Mouse (Mus musculus) CH12.LX (cell line): ENCODE measurements around the gene Cfap300. TPM values are rescaled to one million over a fixed set of nuclear protein-coding genes. Genes with fewer than 3 reads are reported as not detected.

Experiments used
- DNase-seq: peaks from one replicate; pipeline ENCODE4 v3.0.0-alpha.2; 2013; ENCODE audit errors: extremely low read depth
- H3K27ac ChIP-seq: 2 replicates; pipeline ENCODE4 v1.5.1; 2012; ENCODE audit warnings: low read depth, mild to moderate bottlenecking, control low read depth, moderate library complexity; ENCODE audit not compliant: insufficient read depth
- H3K27me3 ChIP-seq: replicated peaks from 2 replicates; pipeline ENCODE3; 2012; ENCODE audit warnings: inconsistent platforms
- H3K36me3 ChIP-seq, 2 experiments: replicated peaks in 1 of 2; 2 replicates each; pipeline versions ENCODE3 to v1.6.1; 2012; ENCODE audit warnings: inconsistent platforms in 1 of 2, low read length in 1 of 2, mild to moderate bottlenecking in 1 of 2, mixed read lengths in 1 of 2, moderate library complexity in 1 of 2; ENCODE audit not compliant: control insufficient read depth in 1 of 2, insufficient read depth in 1 of 2
- H3K4me1 ChIP-seq, 2 experiments: 2 replicates each; pipeline ENCODE4 v1.6.1; 2012; ENCODE audit warnings: inconsistent platforms in 1 of 2, moderate library complexity in 1 of 2; ENCODE audit not compliant: insufficient read depth in 2 of 2, control insufficient read depth in 1 of 2
- H3K4me2 ChIP-seq: 2 replicates; pipeline ENCODE4 v1.6.1; 2012; ENCODE audit warnings: low read depth, mild to moderate bottlenecking, control low read depth; ENCODE audit not compliant: poor library complexity, insufficient read depth, severe bottlenecking
- H3K4me3 ChIP-seq, 3 experiments: fragments of 150-350 bp in 1 of 3; sonication (generic) in 1 of 3; replicated peaks in 1 of 3; 2 replicates each; pipeline versions ENCODE3 to v1.5.1; 2011 to 2012; ENCODE audit warnings: low read depth in 2 of 3, low read length in 2 of 3, mild to moderate bottlenecking in 2 of 3, moderate library complexity in 2 of 3, control low read depth in 1 of 3, improper control_type of control experiment in 1 of 3, inconsistent platforms in 1 of 3, mixed read lengths in 1 of 3; ENCODE audit not compliant: poor library complexity in 1 of 3
- H3K79me2 ChIP-seq: replicated peaks from 2 replicates; pipeline ENCODE4 v1.6.1; 2012; ENCODE audit warnings: mild to moderate bottlenecking, moderate library complexity; ENCODE audit not compliant: control insufficient read depth, poor library complexity, insufficient read depth, severe bottlenecking; ENCODE audit errors: extremely low read depth
- H3K9ac ChIP-seq: 2 replicates; pipeline ENCODE4 v1.6.1; 2012; ENCODE audit warnings: low read depth, mild to moderate bottlenecking, control low read depth, moderate library complexity; ENCODE audit not compliant: insufficient read depth
- H3K9me3 ChIP-seq: replicated peaks from 2 replicates; pipeline ENCODE3; 2012; ENCODE audit warnings: low read length, inconsistent platforms, mixed read lengths
- BHLHE40 ChIP-seq: IDR thresholded peaks from 2 replicates; pipeline ENCODE4 v1.6.1; 2011; ENCODE audit warnings: mild to moderate bottlenecking, low read depth, low read length, improper control_type of control experiment
- CHD1 ChIP-seq: IDR thresholded peaks from 2 replicates; pipeline ENCODE4 v1.6.1; 2012; ENCODE audit warnings: low read depth, low read length, improper control_type of control experiment, inconsistent platforms
- CTCF ChIP-seq, 2 experiments: IDR thresholded peaks in 1 of 2; conservative IDR thresholded peaks in 1 of 2; 2 replicates each; pipeline ENCODE4 v1.5.1; 2011 to 2012; ENCODE audit warnings: low read depth in 2 of 2, low read length in 2 of 2, improper control_type of control experiment in 1 of 2, inconsistent platforms in 1 of 2, mild to moderate bottlenecking in 1 of 2, moderate library complexity in 1 of 2
- EP300 ChIP-seq: IDR thresholded peaks from 2 replicates; pipeline ENCODE4 v1.6.1; 2011; ENCODE audit warnings: low read length, improper control_type of control experiment
- GABPA ChIP-seq: IDR thresholded peaks from 2 replicates; pipeline ENCODE4 v1.6.1; 2012; ENCODE audit warnings: low read depth, low read length, improper control_type of control experiment, inconsistent platforms; ENCODE audit not compliant: insufficient replicate concordance
- HCFC1 ChIP-seq: IDR thresholded peaks from 2 replicates; pipeline ENCODE4 v1.6.1; 2012; ENCODE audit warnings: low read depth, mild to moderate bottlenecking, inconsistent platforms, low read length, improper control_type of control experiment
- IRF4 ChIP-seq: IDR thresholded peaks from 2 replicates; pipeline ENCODE4 v1.6.1; 2014; ENCODE audit warnings: low read depth, mild to moderate bottlenecking, inconsistent platforms, low read length, improper control_type of control experiment
- JUND ChIP-seq: conservative IDR thresholded peaks from 2 replicates; pipeline ENCODE4 v1.6.1; 2011; ENCODE audit warnings: low read depth, low read length, improper control_type of control experiment
- MAFK ChIP-seq: IDR thresholded peaks from 2 replicates; pipeline ENCODE4 v1.6.1; 2011; ENCODE audit warnings: low read length, improper control_type of control experiment; ENCODE audit not compliant: insufficient replicate concordance
- MAX ChIP-seq: IDR thresholded peaks from 2 replicates; pipeline ENCODE4 v1.6.1; 2011; ENCODE audit warnings: low read length, improper control_type of control experiment
- MXI1 ChIP-seq: IDR thresholded peaks from 2 replicates; pipeline ENCODE4 v1.6.1; 2011; ENCODE audit warnings: mild to moderate bottlenecking, low read depth, low read length, improper control_type of control experiment
- MYC ChIP-seq: IDR thresholded peaks from 2 replicates; pipeline ENCODE4 v1.6.1; 2011; ENCODE audit warnings: low read depth, mild to moderate bottlenecking, improper control_type of control experiment, low read length
- NRF1 ChIP-seq: IDR thresholded peaks from 2 replicates; pipeline ENCODE4 v1.6.1; 2014; ENCODE audit warnings: low read depth, mild to moderate bottlenecking, inconsistent platforms, low read length, improper control_type of control experiment, moderate library complexity
- PAX5 ChIP-seq: IDR thresholded peaks from 2 replicates; pipeline ENCODE4 v1.6.1; 2012; ENCODE audit warnings: low read length, inconsistent platforms, mixed read lengths
- RAD21 ChIP-seq: IDR thresholded peaks from 2 replicates; pipeline ENCODE4 v1.6.1; 2011; ENCODE audit warnings: low read depth, mild to moderate bottlenecking, low read length, improper control_type of control experiment, moderate library complexity
- RCOR1 ChIP-seq: conservative IDR thresholded peaks from 2 replicates; pipeline ENCODE4 v1.6.1; 2012; ENCODE audit warnings: low read depth, mild to moderate bottlenecking, inconsistent platforms, low read length, improper control_type of control experiment
- SIN3A ChIP-seq: IDR thresholded peaks from 2 replicates; pipeline ENCODE4 v1.6.1; 2012; ENCODE audit warnings: low read length, improper control_type of control experiment, inconsistent platforms
- TBP ChIP-seq: conservative IDR thresholded peaks from 2 replicates; pipeline ENCODE4 v1.6.1; 2011; ENCODE audit warnings: low read depth, low read length, improper control_type of control experiment
- TCF12 ChIP-seq: IDR thresholded peaks from 2 replicates; pipeline ENCODE4 v1.6.1; 2014; ENCODE audit warnings: low read depth, mild to moderate bottlenecking, inconsistent platforms, low read length, improper control_type of control experiment
- USF1 ChIP-seq: IDR thresholded peaks from 2 replicates; pipeline ENCODE4 v1.6.1; 2014; ENCODE audit warnings: low read depth, mild to moderate bottlenecking, inconsistent platforms, low read length, improper control_type of control experiment
- ZC3H11A ChIP-seq: IDR thresholded peaks from 2 replicates; pipeline ENCODE4 v1.6.1; 2012; ENCODE audit warnings: low read depth, mild to moderate bottlenecking, inconsistent platforms, low read length, improper control_type of control experiment
- ZKSCAN1 ChIP-seq: IDR thresholded peaks from 2 replicates; pipeline ENCODE4 v1.6.1; 2012; ENCODE audit warnings: low read depth, inconsistent platforms, low read length, improper control_type of control experiment, borderline replicate concordance
- ZNF384 ChIP-seq: IDR thresholded peaks from 2 replicates; pipeline ENCODE4 v1.6.1; 2012; ENCODE audit warnings: low read depth, low read length, improper control_type of control experiment, inconsistent platforms
- dilution Hi-C: fragments of 300-500 bp; cut with MboI; formaldehyde crosslinking; loops from 2 replicates; pipeline ENCODE4 v1.14.3; 2020; ENCODE audit warnings: low sequenced_read_pairs; ENCODE audit not compliant: extremely low pct_unique_long_range_greater_than_20kb, extremely low pct_ligation_motif_present
- in situ Hi-C: fragments of 300-500 bp; cut with MboI; formaldehyde crosslinking; loops from 3 replicates; pipeline ENCODE4 v1.14.3; 2019; ENCODE audit warnings: low sequenced_read_pairs, low pct_ligation_motif_present, low pct_unique_long_range_greater_than_20kb, mixed read lengths
- polyA plus RNA-seq: library from polyadenylated mRNA; unstranded; fragments of >175 nt; gene quantifications from 2 replicates; pipeline ENCODE4 v1.2.1, GENCODE M21; 2012; ENCODE audit warnings: low read depth; ENCODE audit not compliant: insufficient read length
- total RNA-seq, 2 experiments: library from RNA; depleted of rRNA; stranded (reverse); fragments of 300-350 nt in 1 of 2; fragments of >200 nt in 1 of 2; gene quantifications; 2 replicates each; pipeline ENCODE4 v1.2.3; 2012 to 2014

Cfap300 gene
- total and polyA plus RNA-seq, 3 experiments, result 5.3 to 9.1 (median 5.5) TPM

DNA sequence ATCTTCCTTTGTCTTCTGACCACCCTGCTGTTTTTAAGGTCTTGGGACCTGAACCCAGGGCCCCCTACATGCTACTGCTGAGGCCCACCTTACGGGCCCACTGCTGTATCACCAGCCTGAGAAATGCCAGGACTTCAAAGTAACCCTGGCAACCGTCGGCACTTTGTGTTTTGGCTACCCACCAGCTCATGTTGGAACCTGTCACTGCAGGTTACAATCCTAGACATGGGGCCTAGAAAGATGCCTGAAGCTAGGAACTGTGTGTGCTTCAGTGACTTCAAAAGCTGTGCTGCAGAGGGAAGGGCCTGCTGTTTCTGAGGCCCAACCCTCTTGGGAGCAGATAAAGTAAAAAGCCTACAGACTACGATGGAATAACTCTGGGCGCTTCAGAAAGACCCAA, 9.8 kb downstream of the Cfap300 start:
- no peak for TF ChIP-seq IRF4
- no peak for TF ChIP-seq GABPA
- TF ChIP-seq MAFK, result no peak
- TF ChIP-seq BHLHE40, result no peak
- no peak for TF ChIP-seq MXI1
- no peak for TF ChIP-seq ZC3H11A
- no peak for TF ChIP-seq ZNF384
- no peak for TF ChIP-seq ZKSCAN1
- TF ChIP-seq EP300, result no peak
- no peaks in the 10 kb centered on the region for H3K36me3 ChIP-seq
- H3K27ac ChIP-seq, result no peak overlapping the region
- dilution Hi-C loops (no loop called here), in situ Hi-C loops (no loop called here)
- no peaks in the 10 kb centered on the region for H3K27me3 ChIP-seq
- H3K79me2 ChIP-seq, result 0 out of 2 replicates have a peak, but pooled peaks cover 3% of the 10 kb centered on the region
- H3K4me3 ChIP-seq, result no peak overlapping the region
- H3K9ac ChIP-seq, result no peak overlapping the region
- H3K9me3 ChIP-seq, result no peaks in the 10 kb centered on the region
- no peak overlapping the region for H3K4me2 ChIP-seq
- DNase-seq, result no peak
- no peaks in the 10 kb centered on the region for H3K4me1 ChIP-seq

DNA sequence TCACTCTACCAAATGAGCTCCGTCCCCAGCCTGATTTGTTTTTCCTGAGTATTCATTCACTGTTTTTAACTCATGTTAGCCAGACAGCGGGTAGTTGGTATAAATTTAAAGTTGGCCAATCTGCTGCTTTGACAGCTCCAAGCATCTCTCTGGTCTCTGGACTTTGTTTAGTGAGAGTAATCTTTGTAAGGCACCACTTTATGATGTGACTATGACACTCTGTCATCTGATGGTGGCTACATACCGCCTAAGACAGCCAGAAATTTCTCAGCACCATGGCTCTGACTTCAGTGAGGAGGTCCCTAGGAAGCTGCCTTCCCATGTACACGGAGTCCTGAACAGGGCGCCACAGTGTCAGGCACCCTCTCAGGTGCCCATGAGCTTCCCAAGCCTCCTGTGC, 24.0 kb downstream of the Cfap300 start:
- no peak overlapping the region for H3K9ac ChIP-seq
- no peaks in the 10 kb centered on the region for H3K36me3 ChIP-seq
- no peaks in the 10 kb centered on the region for H3K79me2 ChIP-seq
- H3K27me3 ChIP-seq, result peaks cover 2% of the 10 kb centered on the region
- no peak for TF ChIP-seq MXI1
- no peak for TF ChIP-seq SIN3A
- no peak for TF ChIP-seq ZC3H11A
- no peak for TF ChIP-seq MAFK
- no peak for TF ChIP-seq TBP
- in situ Hi-C loops (no loop called here), dilution Hi-C loops (no loop called here)
- no peak overlapping the region for H3K27ac ChIP-seq
- no peaks in the 10 kb centered on the region for H3K9me3 ChIP-seq
- DNase-seq, result no peak
- H3K4me1 ChIP-seq, result peaks cover 5 to 23% of the 10 kb centered on the region in 2 experiments; a peak in 3 of 4 replicates
- H3K4me3 ChIP-seq, result no peak overlapping the region
- no peak overlapping the region for H3K4me2 ChIP-seq

DNA sequence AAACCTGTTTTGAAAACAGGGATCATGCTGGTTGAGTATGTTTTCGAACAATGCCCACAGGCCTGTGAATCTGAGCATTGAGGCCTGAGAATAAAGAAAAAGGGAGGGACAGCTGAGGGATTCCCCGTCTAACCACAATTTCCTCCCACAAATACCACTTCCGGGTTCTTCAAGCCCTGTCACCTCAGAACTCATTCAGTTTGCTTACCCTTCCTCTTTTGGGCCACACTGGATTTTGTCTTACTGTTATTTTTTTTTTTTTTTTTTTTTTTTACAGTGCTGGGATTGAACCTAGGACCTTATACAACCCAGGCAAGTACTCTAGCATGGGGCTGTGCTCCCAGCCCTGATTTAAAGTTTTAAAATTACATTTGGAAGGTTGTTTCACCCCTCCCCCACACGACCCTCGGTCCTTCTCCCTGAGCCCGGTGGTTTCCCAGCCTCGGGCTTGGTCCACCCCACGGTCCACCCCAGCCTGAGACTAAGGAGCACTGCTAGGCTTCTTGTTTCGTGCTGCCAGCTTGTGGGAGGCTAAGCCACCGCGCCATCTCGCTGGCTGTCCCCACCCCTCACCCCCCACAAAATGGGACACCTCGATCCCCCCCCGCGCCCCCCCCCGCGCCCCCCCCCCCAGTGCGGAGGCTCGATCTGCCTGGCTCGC, 25.2 kb downstream of the Cfap300 start:
- in situ Hi-C loops, result no loop called here
- TF ChIP-seq JUND, result peak; percentile 59; the same call in 1 of the 2 replicates
- TF ChIP-seq MAX, result 0 out of 2 replicates have a peak, but pooled peaks have one; percentile 35
- TF ChIP-seq GABPA, result no peak
- TF ChIP-seq TBP, result no peak
- peak; percentile 51; the same call in 1 of the 2 replicates for TF ChIP-seq BHLHE40
- TF ChIP-seq RCOR1, result peak; percentile 82
- TF ChIP-seq MYC, result peak; percentile 62
- TF ChIP-seq CTCF (conservative IDR thresholded peaks at IDR 0.05 in 1 of 2, IDR thresholded peaks at IDR 0.05 in 1 of 2; ENCODE audit: low read depth in 2 of 2, low read length in 2 of 2), result no peak
- TF ChIP-seq USF1, result no peak
- no peak for TF ChIP-seq PAX5
- peak; percentile 96 for TF ChIP-seq EP300
- no peak; the same call in 1 of the 2 replicates for TF ChIP-seq ZKSCAN1
- no peak; the same call in none of the 2 replicates for TF ChIP-seq RAD21
- peak; percentile 61; the same call in 1 of the 2 replicates for TF ChIP-seq SIN3A
- TF ChIP-seq HCFC1, result 0 out of 2 replicates have a peak, but pooled peaks have one; percentile 16
- no peak for TF ChIP-seq CHD1
- TF ChIP-seq TCF12, result peak; percentile 65
- no peak for TF ChIP-seq NRF1

More for the DNA sequence above, 25.2 kb downstream of the Cfap300 start:
- peak overlapping the region in 1 of 3 experiments; percentile 23 for H3K4me3 ChIP-seq
- peak; percentile 95 for DNase-seq
- H3K27me3 ChIP-seq, result peaks cover 2% of the 10 kb centered on the region
- H3K36me3 ChIP-seq, result no peaks in the 10 kb centered on the region
- H3K27ac ChIP-seq, result peak overlapping the region; percentile 39; the same call in 1 of the 2 replicates
- H3K79me2 ChIP-seq, result no peaks in the 10 kb centered on the region
- peaks cover 5 to 23% of the 10 kb centered on the region in 2 experiments; a peak in 3 of 4 replicates for H3K4me1 ChIP-seq
- dilution Hi-C loops, result no loop called here
- no peaks in the 10 kb centered on the region for H3K9me3 ChIP-seq
- no peak overlapping the region for H3K9ac ChIP-seq
- peak overlapping the region; percentile 34 for H3K4me2 ChIP-seq
